Mouse (Mus musculus) 3134 (cell line): ENCODE data around the gene Incenp.
"Not testable (repeated sequence)": the region's sequence is repeated elsewhere in the genome, so short reads cannot be mapped to it uniquely, and the experiment has no call there.

ENCODE experiments used
- DNase-seq: peaks from one replicate; pipeline ENCODE4 v3.0.0-alpha.2; 2011; ENCODE audit warnings: low spot score; ENCODE audit not compliant: insufficient read length; ENCODE audit errors: extremely low read depth

Incenp gene

GRCm38 (mm10) chr19:9920835-9921784 lies 21.8 kb upstream of the Incenp start:
- peak; percentile 39 for DNase-seq

- no peak for DNase-seq
Observed at GRCm38 (mm10) chr19:9918176-9918861, 19.0 kb upstream of the Incenp start.

- DNase-seq = no peak
Observed at GRCm38 (mm10) chr19:9917727-9918126, 18.4 kb upstream of the Incenp start.

- DNase-seq = no peak
Observed at GRCm38 (mm10) chr19:9915935-9916334, 16.6 kb upstream of the Incenp start.

- DNase-seq = no peak
Observed at GRCm38 (mm10) chr19:9914346-9914745, 15.0 kb upstream of the Incenp start.

GRCm38 (mm10) chr19:9913784-9914183 lies 14.4 kb upstream of the Incenp start:
- DNase-seq = no peak

GRCm38 (mm10) chr19:9911314-9911754 lies 12.0 kb upstream of the Incenp start:
- peak; percentile 28 for DNase-seq

GRCm38 (mm10) chr19:9909351-9909750 lies 10.0 kb upstream of the Incenp start:
- no peak for DNase-seq

GRCm38 (mm10) chr19:9900696-9901095 lies 1.3 kb upstream of the Incenp start:
- DNase-seq = not testable (repeated sequence)

GRCm38 (mm10) chr19:9899780-9900146 lies 412 bp upstream of the Incenp start:
- no peak for DNase-seq

- no peak for DNase-seq
Observed at GRCm38 (mm10) chr19:9898339-9899066, 848 bp downstream of the Incenp start.

- DNase-seq = no peak
Observed at GRCm38 (mm10) chr19:9896067-9896466, 3.3 kb downstream of the Incenp start.

- DNase-seq = no peak
Observed at GRCm38 (mm10) chr19:9886771-9887170, 12.6 kb downstream of the Incenp start.

GRCm38 (mm10) chr19:9886348-9886747 lies 13.0 kb downstream of the Incenp start:
- no peak for DNase-seq

GRCm38 (mm10) chr19:9878186-9878835 lies 21.0 kb downstream of the Incenp start:
- no peak for DNase-seq

GRCm38 (mm10) chr19:9865466-9865865 lies 33.9 kb downstream of the Incenp start:
- DNase-seq = no peak

- DNase-seq = no peak
Observed at GRCm38 (mm10) chr19:9864856-9865255, 34.5 kb downstream of the Incenp start.

GRCm38 (mm10) chr19:9860821-9861220 lies 38.5 kb downstream of the Incenp start:
- not testable (repeated sequence) for DNase-seq

- not testable (repeated sequence) for DNase-seq
Observed at GRCm38 (mm10) chr19:9849368-9850075, 49.8 kb downstream of the Incenp start.

GRCm38 (mm10) chr19:9847262-9847661 lies 52.1 kb downstream of the Incenp start, which contains the start of gene Scgb2a2:
Gene Scgb2a2 (plus strand): TSS chr19:9847562.
- DNase-seq = no peak
